Mouse (Mus musculus) cerebellum, adult 2 months (tissue): ENCODE data around the gene Serpina5.

Source experiments
- CTCF ChIP-seq: fragments of 200-500 bp; IDR thresholded peaks from 2 replicates; pipeline ENCODE4 v1.5.1; 2011; ENCODE audit warnings: low read depth, mild to moderate bottlenecking, control low read depth, low read length, moderate library complexity, borderline replicate concordance; ENCODE audit not compliant: insufficient read depth
- POLR2A ChIP-seq: fragments of 200-500 bp; IDR thresholded peaks from 2 replicates; pipeline ENCODE4 v1.6.1; 2011; ENCODE audit warnings: low read length, control low read depth, borderline replicate concordance; ENCODE audit not compliant: insufficient read depth

DNA sequence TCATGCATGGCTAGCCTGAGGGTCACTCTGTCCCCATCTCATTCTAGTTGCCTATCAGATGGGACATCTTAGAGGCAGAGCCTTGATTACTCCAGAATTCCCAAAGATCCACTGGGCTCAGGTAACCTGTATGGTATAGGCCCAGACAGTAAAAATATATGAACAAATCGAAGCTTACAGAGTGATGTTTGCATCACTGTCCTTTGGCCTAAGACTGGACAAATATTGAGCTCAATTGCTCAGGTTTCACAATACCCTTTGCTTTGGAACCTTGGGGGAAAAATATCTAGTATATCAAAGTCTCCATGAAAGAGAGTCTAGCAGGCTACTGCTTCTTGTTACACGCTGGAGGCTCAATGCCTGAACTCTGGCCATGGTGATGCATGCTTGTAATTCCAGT, 10.8 kb upstream of the Serpina5 start:
- TF ChIP-seq POLR2A (no peak), CTCF (no peak)
